Mouse (Mus musculus): ENCODE measurements around the gene Zfp956. TPM values are rescaled to one million over a fixed set of nuclear protein-coding genes. Genes with fewer than 3 reads are reported as not detected.
A peak's percentile ranks its signal among the peaks of the same experiment; 100 is the strongest.

Gene Zfp956
- polyA plus RNA-seq, 1 experiment from 2014 or later = 2.7 TPM

DNA sequence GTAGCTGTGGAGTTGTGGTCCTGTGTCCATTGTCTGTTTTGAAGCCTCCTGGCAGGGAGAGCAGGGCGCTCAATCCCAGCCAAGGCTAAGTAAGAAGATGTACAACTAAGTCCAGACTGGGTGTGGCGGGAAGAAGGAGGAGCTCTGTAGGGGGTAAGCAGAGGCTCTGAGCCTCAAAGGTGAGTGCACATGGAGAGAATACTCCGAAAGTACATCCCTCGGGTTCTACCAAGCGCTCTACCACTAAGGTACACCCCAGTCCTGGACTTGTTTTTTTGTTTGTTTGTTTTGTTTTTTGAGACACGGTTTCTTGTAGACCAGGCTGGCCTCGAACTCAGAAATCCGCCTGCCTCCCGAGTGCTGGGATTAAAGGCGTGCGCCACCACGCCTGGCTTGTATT, 10.7 kb upstream of the Zfp956 start:
- no peak overlapping the region for H3K27ac ChIP-seq (ENCODE audit: low read depth)
- peak overlapping the region; percentile 69 for H3K9ac ChIP-seq (replicated peaks)
- H3K9me3 ChIP-seq (ENCODE audit: low read length) = no peaks in the 10 kb centered on the region
- H3K4me1 ChIP-seq (ENCODE audit: insufficient read depth) = peaks cover 15% of the 10 kb centered on the region
- 48% methylated on average over 12 of the region's 12 CpGs for WGBS (ENCODE audit: insufficient replicate concordance)
- DNase-seq (no peak), ATAC-seq (peak; percentile 18; the same call in 1 of the 2 replicates)
- no peaks in the 10 kb centered on the region for H3K27me3 ChIP-seq (ENCODE audit: insufficient read depth, low read length)
- H3K36me3 ChIP-seq (replicated peaks; ENCODE audit: insufficient read depth, low read length) = peaks cover 4% of the 10 kb centered on the region
- TF ChIP-seq CTCF (IDR thresholded peaks at IDR 0.05; ENCODE audit: low read depth) (no peak), EP300 (IDR thresholded peaks at IDR 0.05; ENCODE audit: low read depth) (no peak)
- H3K4me2 ChIP-seq (ENCODE audit: low read depth, low read length) = peak overlapping the region; percentile 85
- peak overlapping the region; percentile 52 for H3K4me3 ChIP-seq (ENCODE audit: low read depth, low read length)

DNA sequence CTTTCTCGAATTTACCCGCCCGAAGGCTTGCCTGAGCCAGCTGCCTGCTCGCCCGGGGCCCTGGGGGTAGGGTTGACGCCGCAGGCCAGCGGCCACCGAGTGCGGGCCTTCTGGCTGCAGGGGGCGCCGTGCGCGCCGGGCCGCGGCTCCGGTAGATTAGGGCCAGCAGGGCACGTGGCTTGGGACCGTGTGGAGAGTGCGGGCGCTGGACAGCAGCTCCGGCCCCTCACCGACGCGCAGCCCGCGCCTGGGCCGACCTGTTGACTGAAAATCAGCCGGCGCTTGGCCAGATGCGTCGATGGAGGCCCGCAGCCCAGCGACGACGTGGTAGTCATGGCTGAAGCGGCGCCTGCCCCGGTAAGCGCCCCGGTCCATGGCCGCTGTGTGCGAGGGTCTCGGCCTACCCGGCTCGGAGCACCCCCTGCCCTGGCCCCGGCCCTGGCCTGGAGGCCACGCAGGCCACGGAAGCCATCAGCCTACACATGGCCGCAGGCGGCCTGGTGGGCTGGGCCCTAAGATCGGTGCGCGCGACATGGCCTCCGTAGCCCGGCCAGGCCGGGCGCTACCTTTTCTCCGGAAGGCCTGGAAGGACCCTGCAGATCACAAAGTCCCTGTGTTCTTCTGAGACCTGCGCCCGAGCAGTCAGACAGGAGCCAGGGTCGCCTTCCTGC, 10.0 kb upstream of the Zfp956 start:
- ATAC-seq = peak; percentile 92
- TF ChIP-seq CTCF (IDR thresholded peaks at IDR 0.05; ENCODE audit: low read depth) (peak; percentile 67), EP300 (IDR thresholded peaks at IDR 0.05; ENCODE audit: low read depth) (no peak)
- H3K27me3 ChIP-seq (ENCODE audit: insufficient read depth, low read length) = no peaks in the 10 kb centered on the region
- H3K4me2 ChIP-seq (ENCODE audit: low read depth, low read length) = peak overlapping the region; percentile 85
- WGBS (ENCODE audit: insufficient replicate concordance) = 16% methylated on average over 48 of the region's 64 CpGs
- no peaks in the 10 kb centered on the region for H3K9me3 ChIP-seq (ENCODE audit: low read length)
- H3K9ac ChIP-seq (replicated peaks) = peak overlapping the region; percentile 69
- peaks cover 15% of the 10 kb centered on the region for H3K4me1 ChIP-seq (ENCODE audit: insufficient read depth)
- peak overlapping the region; percentile 52 for H3K4me3 ChIP-seq (ENCODE audit: low read depth, low read length)
- 0 out of 2 replicates have a peak overlapping the region, but pooled peaks have one; percentile 26 for H3K27ac ChIP-seq (ENCODE audit: low read depth)
- H3K36me3 ChIP-seq (replicated peaks; ENCODE audit: insufficient read depth, low read length) = peaks cover 4% of the 10 kb centered on the region
- peak; percentile 82 for DNase-seq

DNA sequence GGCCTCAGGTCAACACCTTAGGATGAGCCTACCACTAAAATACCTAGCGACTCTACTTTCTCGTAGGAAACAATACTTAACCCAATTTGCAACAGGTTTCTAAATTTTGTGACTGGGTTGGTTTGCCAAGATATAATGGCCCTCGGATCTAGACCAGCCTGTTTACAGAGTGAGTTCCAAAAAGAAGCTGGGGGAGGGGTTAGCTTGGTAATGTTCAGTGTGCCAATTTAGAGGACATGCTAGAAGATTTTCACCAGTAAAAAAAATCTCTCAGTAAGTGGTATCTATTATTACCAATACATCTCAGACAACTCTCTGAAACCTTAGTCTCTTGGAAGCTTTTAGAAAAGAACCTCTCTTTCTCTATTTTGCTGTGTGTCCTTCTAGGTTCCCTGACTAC, 9.5 kb upstream of the Zfp956 start:
- Histone ChIP-seq H3K27ac (ENCODE audit: low read depth) (0 out of 2 replicates have a peak overlapping the region, but pooled peaks have one; percentile 26), H3K9me3 (ENCODE audit: low read length) (no peaks in the 10 kb centered on the region), H3K9ac (replicated peaks) (peak overlapping the region; percentile 69), H3K4me2 (ENCODE audit: low read depth, low read length) (peak overlapping the region; percentile 85), H3K4me1 (ENCODE audit: insufficient read depth) (peaks cover 15% of the 10 kb centered on the region), H3K36me3 (replicated peaks; ENCODE audit: insufficient read depth, low read length) (peaks cover 4% of the 10 kb centered on the region), H3K27me3 (ENCODE audit: insufficient read depth, low read length) (no peaks in the 10 kb centered on the region), H3K4me3 (ENCODE audit: low read depth, low read length) (peak overlapping the region; percentile 52)
- WGBS (ENCODE audit: insufficient replicate concordance) = 55% methylated on average over 3 of the region's 3 CpGs
- no peak; the same call in 1 of the 2 replicates for ATAC-seq
- no peak for DNase-seq
- TF ChIP-seq CTCF (IDR thresholded peaks at IDR 0.05; ENCODE audit: low read depth) = no peak
- no peak for TF ChIP-seq EP300 (IDR thresholded peaks at IDR 0.05; ENCODE audit: low read depth)

DNA sequence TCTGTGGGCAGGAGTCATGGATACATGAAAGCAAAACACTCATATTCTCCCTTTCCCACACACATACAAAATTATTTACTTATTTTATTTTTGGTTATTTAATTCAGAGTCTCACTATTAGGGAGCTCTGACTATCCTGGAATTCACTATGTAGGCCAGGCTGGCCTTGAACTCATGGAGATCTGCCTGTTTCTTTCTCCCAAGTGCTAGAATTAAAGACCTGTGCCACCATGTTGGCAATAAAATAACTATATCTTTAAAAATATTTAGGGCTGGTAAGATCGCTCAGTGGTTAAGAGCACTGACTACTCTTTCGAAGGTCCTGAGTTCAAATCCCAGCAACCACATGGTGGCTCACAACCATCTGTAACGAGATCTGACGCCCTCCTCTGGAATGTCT, 5.8 kb upstream of the Zfp956 start:
- no peaks in the 10 kb centered on the region for H3K27me3 ChIP-seq (ENCODE audit: insufficient read depth, low read length)
- DNase-seq = no peak
- H3K36me3 ChIP-seq (replicated peaks; ENCODE audit: insufficient read depth, low read length) = peaks cover 4% of the 10 kb centered on the region
- 86% methylated on average over 4 of the region's 4 CpGs for WGBS (ENCODE audit: insufficient replicate concordance)
- H3K9me3 ChIP-seq (ENCODE audit: low read length) = no peaks in the 10 kb centered on the region
- H3K27ac ChIP-seq (ENCODE audit: low read depth) = no peak overlapping the region
- peaks cover 13% of the 10 kb centered on the region for H3K4me1 ChIP-seq (ENCODE audit: insufficient read depth)
- TF ChIP-seq EP300 (IDR thresholded peaks at IDR 0.05; ENCODE audit: low read depth) (no peak), CTCF (IDR thresholded peaks at IDR 0.05; ENCODE audit: low read depth) (no peak)
- H3K4me2 ChIP-seq (ENCODE audit: low read depth, low read length) = no peak overlapping the region
- H3K9ac ChIP-seq (replicated peaks) = no peak overlapping the region
- no peak overlapping the region for H3K4me3 ChIP-seq (ENCODE audit: low read depth, low read length)
- ATAC-seq = no peak

DNA sequence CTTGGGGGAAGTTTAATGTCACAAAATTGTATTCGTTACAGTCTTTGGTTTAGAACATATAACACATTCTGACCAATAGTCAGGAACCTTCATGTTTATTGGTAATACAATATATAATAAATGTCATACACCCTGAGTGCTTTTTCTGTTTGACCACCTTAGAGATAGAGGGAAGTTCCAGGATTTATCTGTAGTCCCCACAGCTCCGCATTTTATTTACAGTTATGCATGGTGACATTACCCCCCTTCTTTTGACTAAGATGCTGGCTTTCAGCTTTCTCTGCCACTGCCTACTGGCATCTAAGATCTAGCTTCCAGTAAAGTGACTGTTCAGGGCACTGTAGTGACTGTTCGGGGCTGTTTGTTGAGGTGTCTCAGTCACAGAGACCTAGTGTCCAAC, 1.2 kb downstream of the Zfp956 start:
- WGBS (ENCODE audit: insufficient replicate concordance) = 64% methylated on average over 3 of the region's 3 CpGs

DNA sequence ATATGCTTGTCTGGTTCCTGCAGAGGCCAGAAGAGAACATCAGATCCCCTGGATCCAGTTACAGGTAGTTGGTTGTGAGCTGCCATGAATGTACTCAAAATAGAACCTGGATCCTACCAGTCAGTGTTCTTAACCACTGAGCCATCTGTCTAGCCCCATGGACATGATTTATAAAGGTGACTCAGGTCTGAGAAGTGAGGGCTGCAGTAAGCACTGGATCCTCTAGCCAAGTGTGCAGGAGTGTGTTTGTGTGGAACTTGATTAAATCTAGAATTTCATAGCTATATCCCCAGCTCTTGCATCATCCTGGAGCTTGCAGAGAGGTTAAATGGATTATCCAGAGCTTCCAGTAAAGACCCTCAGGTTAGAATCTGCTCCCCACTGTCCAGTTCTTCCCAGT, 4.6 kb downstream of the Zfp956 start:
- Histone ChIP-seq H3K4me1 (ENCODE audit: insufficient read depth) (peaks cover 10% of the 10 kb centered on the region), H3K27me3 (ENCODE audit: insufficient read depth, low read length) (no peaks in the 10 kb centered on the region), H3K4me2 (ENCODE audit: low read depth, low read length) (no peak overlapping the region), H3K9ac (replicated peaks) (no peak overlapping the region), H3K4me3 (ENCODE audit: low read depth, low read length) (no peak overlapping the region), H3K36me3 (replicated peaks; ENCODE audit: insufficient read depth, low read length) (0 out of 2 replicates have a peak, but pooled peaks cover 13% of the 10 kb centered on the region), H3K9me3 (ENCODE audit: low read length) (no peaks in the 10 kb centered on the region), H3K27ac (ENCODE audit: low read depth) (no peak overlapping the region)
- no peak for DNase-seq
- ATAC-seq = no peak
- TF ChIP-seq EP300 (IDR thresholded peaks at IDR 0.05; ENCODE audit: low read depth) (no peak), CTCF (IDR thresholded peaks at IDR 0.05; ENCODE audit: low read depth) (no peak)

More for the DNA sequence above, 1.2 kb downstream of the Zfp956 start:
- peak overlapping the region; percentile 97; the same call in 1 of the 2 replicates for H3K4me2 ChIP-seq (ENCODE audit: low read depth, low read length)
- H3K36me3 ChIP-seq (replicated peaks; ENCODE audit: insufficient read depth, low read length) = 0 out of 2 replicates have a peak, but pooled peaks cover 5% of the 10 kb centered on the region
- DNase-seq (no peak), ATAC-seq (no peak)
- H3K4me3 ChIP-seq (ENCODE audit: low read depth, low read length) = peak overlapping the region; percentile 67
- H3K9ac ChIP-seq (replicated peaks) = no peak overlapping the region
- H3K27ac ChIP-seq (ENCODE audit: low read depth) = no peak overlapping the region
- no peaks in the 10 kb centered on the region for H3K9me3 ChIP-seq (ENCODE audit: low read length)
- H3K4me1 ChIP-seq (ENCODE audit: insufficient read depth) = peaks cover 13% of the 10 kb centered on the region
- H3K27me3 ChIP-seq (ENCODE audit: insufficient read depth, low read length) = no peaks in the 10 kb centered on the region
- TF ChIP-seq CTCF (IDR thresholded peaks at IDR 0.05; ENCODE audit: low read depth) = no peak
- no peak for TF ChIP-seq EP300 (IDR thresholded peaks at IDR 0.05; ENCODE audit: low read depth)

Measured in liver, postnatal 0 days (tissue).